Mouse (Mus musculus): Measurements from ENCODE around the gene Klk8. TPM values are rescaled to one million over a fixed set of nuclear protein-coding genes. Genes with fewer than 3 reads are reported as not detected.
A peak's percentile ranks its signal among the peaks of the same experiment; 100 is the strongest.

Gene Klk8
- 9.5 and 10.0 TPM in 2 replicates for polyA plus RNA-seq (2016; fragmentation: Nextera tagmentation; extraction: Ambion mirVana)

GRCm38 (mm10) chr7:43797333-43797769 is at the start of gene Klk8:
TSS of gene Klk8 (plus strand) at chr7:43797577.
- no peaks in the 10 kb centered on the region for H3K9me3 ChIP-seq (replicated peaks)
- peak within 1 kb of the TSS; percentile 62 for H3K4me3 ChIP-seq
- under 1% methylated on average over 28 of the region's 28 CpGs for WGBS
- H3K36me3 ChIP-seq, result no peaks in the 10 kb centered on the region
- peak; percentile 38 for DNase-seq (ENCODE audit: low spot score)
- peaks cover 43% of the 10 kb centered on the region for H3K27me3 ChIP-seq (ENCODE audit: low read depth, poor library complexity, severe bottlenecking)
- peaks cover 22% of the 10 kb centered on the region for H3K4me1 ChIP-seq
- no peak within 1 kb of the TSS for H3K27ac ChIP-seq (replicated peaks)

- Histone ChIP-seq H3K27ac (replicated peaks) (no peak overlapping the region), H3K9me3 (replicated peaks) (no peaks in the 10 kb centered on the region), H3K4me1 (no peaks in the 10 kb centered on the region), H3K4me3 (no peak overlapping the region), H3K36me3 (no peaks in the 10 kb centered on the region), H3K27me3 (ENCODE audit: low read depth, poor library complexity, severe bottlenecking) (no peaks in the 10 kb centered on the region)
- WGBS, result 48% methylated on average over 1 of the region's 1 CpGs
- DNase-seq (ENCODE audit: low spot score), result no peak
These were observed 49.6 kb upstream of the Klk8 start for GRCm38 (mm10) chr7:43747788-43748187.

DNA sequence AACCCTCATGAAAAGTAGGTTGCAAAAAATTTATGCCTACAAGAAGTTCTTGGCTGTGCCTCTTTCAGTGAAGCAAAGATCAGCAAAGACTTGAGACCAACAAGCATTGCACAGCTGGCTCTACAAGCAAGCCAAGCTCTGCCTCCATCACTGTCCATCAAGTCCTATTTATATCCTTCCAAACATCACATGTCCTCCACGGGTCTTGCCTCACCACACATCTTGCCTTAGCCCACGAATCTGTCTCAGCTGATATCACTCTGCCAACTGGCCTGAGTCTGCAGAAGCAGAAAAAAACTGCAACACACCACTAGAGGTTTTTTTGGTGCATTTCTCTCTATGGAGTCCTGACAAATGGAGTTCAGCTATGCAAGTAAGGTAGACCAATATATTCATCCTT is 44.6 kb upstream of the Klk8 start:
- Histone ChIP-seq H3K4me3 (no peak overlapping the region), H3K4me1 (no peaks in the 10 kb centered on the region), H3K27ac (replicated peaks) (no peak overlapping the region), H3K36me3 (no peaks in the 10 kb centered on the region), H3K9me3 (replicated peaks) (no peaks in the 10 kb centered on the region), H3K27me3 (ENCODE audit: low read depth, poor library complexity, severe bottlenecking) (no peaks in the 10 kb centered on the region)
- no peak for DNase-seq (ENCODE audit: low spot score)
- WGBS, result 70% methylated on average over 2 of the region's 2 CpGs

DNA sequence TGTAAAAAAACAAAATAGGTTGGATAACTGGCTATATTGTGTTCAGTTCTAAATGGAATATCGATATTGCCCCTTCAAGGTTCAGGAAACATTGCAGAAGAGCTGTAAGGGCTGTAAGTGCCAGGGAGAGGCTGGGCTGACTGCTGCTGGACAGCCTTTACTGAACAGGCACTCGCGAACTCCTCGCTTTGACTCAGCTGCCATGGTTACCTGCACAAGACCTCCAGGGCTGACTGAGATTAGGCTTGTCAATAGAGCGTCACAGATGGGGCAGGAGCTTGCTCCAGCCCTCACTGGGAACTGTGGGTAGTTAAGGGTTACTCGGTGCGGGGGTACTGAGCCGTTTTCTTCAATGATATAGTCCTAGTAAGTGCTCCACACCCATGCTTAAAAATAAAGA is 30.9 kb upstream of the Klk8 start:
- WGBS, result 38% methylated on average over 8 of the region's 8 CpGs
- Histone ChIP-seq H3K4me1 (peaks cover 4% of the 10 kb centered on the region), H3K36me3 (no peaks in the 10 kb centered on the region)

DNA sequence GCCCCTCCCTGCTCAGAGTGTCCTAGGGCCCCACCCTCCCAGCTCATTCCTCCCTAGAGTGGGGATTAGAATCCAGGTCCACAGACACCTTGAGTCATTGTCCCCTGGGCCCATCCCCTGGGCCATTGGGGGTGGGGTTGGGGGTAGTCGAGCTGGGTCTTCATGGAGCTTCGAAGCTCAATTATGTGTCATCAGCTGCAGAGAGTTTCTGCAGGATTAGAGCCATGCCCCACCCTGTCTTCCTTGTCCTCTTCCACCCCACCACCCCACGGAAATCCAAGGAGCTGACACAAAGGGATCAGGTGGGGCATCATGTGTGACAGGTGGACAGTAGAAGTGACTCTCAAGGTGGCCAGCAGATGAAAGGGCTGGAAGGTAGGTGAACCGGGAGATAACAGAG is 28.8 kb upstream of the Klk8 start, which contains the start of gene Klk12:
Gene Klk12, plus strand, starts transcription at position 301 of the 400 bp plus-strand sequence.
- peak; percentile 8 for DNase-seq (ENCODE audit: low spot score)
- H3K27me3 ChIP-seq (ENCODE audit: low read depth, poor library complexity, severe bottlenecking), result no peaks in the 10 kb centered on the region
- no peak within 1 kb of the TSS for H3K27ac ChIP-seq (replicated peaks)
- no peaks in the 10 kb centered on the region for H3K36me3 ChIP-seq
- H3K9me3 ChIP-seq (replicated peaks), result no peaks in the 10 kb centered on the region
- H3K4me3 ChIP-seq, result no peak within 1 kb of the TSS
- peaks cover 4% of the 10 kb centered on the region for H3K4me1 ChIP-seq
- WGBS, result 74% methylated on average over 4 of the region's 4 CpGs

More for the DNA sequence above, 30.9 kb upstream of the Klk8 start:
- Histone ChIP-seq H3K4me3 (no peak overlapping the region), H3K27ac (replicated peaks) (no peak overlapping the region), H3K27me3 (ENCODE audit: low read depth, poor library complexity, severe bottlenecking) (no peaks in the 10 kb centered on the region), H3K9me3 (replicated peaks) (no peaks in the 10 kb centered on the region)
- peak; percentile 20 for DNase-seq (ENCODE audit: low spot score)

- Histone ChIP-seq H3K4me1 (peaks cover 8% of the 10 kb centered on the region), H3K36me3 (no peaks in the 10 kb centered on the region), H3K27ac (replicated peaks) (no peak overlapping the region), H3K4me3 (no peak overlapping the region), H3K27me3 (ENCODE audit: low read depth, poor library complexity, severe bottlenecking) (no peaks in the 10 kb centered on the region), H3K9me3 (replicated peaks) (no peaks in the 10 kb centered on the region)
- WGBS, result 91% methylated on average over 8 of the region's 8 CpGs
- peak; percentile 6 for DNase-seq (ENCODE audit: low spot score)
These were observed 27.7 kb upstream of the Klk8 start for GRCm38 (mm10) chr7:43769636-43770035.

- H3K4me1 ChIP-seq, result peaks cover 19% of the 10 kb centered on the region
- no peak overlapping the region for H3K27ac ChIP-seq (replicated peaks)
- H3K27me3 ChIP-seq (ENCODE audit: low read depth, poor library complexity, severe bottlenecking), result no peaks in the 10 kb centered on the region
- 97% methylated on average over 10 of the region's 10 CpGs for WGBS
- no peak overlapping the region for H3K4me3 ChIP-seq
- H3K36me3 ChIP-seq, result no peaks in the 10 kb centered on the region
- H3K9me3 ChIP-seq (replicated peaks), result no peaks in the 10 kb centered on the region
- peak; percentile 9 for DNase-seq (ENCODE audit: low spot score)
These were observed 26.7 kb upstream of the Klk8 start for GRCm38 (mm10) chr7:43770701-43771100.

DNA sequence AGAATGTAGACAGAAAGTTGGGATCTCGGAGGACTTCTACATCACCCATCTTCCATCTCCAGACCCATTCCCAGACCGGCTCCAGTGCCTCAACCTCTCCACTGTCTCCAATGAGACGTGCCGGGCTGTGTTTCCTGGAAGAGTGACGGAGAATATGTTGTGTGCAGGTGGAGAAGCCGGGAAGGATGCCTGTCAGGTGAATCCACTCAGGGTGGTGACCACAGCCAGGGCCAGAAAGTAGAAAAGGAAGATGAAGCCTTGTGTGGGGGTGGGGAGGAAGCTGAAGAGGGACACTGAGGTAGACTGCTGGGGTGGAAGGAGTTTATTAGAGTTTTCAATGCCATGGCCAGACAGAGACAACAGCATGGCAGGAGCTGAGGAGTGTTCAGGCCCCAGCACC is 25.5 kb upstream of the Klk8 start:
- Histone ChIP-seq H3K4me3 (no peak overlapping the region), H3K27ac (replicated peaks) (no peak overlapping the region), H3K36me3 (no peaks in the 10 kb centered on the region), H3K4me1 (peaks cover 17% of the 10 kb centered on the region), H3K9me3 (replicated peaks) (no peaks in the 10 kb centered on the region), H3K27me3 (ENCODE audit: low read depth, poor library complexity, severe bottlenecking) (no peaks in the 10 kb centered on the region)
- WGBS, result 97% methylated on average over 6 of the region's 6 CpGs
- DNase-seq (ENCODE audit: low spot score), result peak; percentile 9

DNA sequence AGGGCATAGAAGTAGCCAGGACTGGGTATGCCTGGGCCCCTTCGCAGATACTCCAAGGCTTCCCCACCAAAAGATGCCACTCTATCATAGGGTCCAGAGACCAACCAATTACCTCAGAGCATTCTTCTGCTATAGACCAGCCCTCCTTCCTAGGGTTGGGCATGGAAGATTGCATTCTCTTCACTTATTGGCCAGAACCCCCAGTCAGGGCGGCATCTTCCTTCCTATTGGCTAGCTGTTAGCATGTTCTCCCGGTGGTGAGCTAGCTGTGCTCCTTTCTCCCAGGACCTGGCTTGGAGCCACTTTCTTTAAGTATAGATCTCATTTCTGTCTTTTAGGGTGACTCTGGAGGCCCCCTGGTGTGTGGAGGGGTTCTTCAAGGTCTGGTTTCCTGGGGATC is 24.5 kb upstream of the Klk8 start:
- Histone ChIP-seq H3K27me3 (ENCODE audit: low read depth, poor library complexity, severe bottlenecking) (no peaks in the 10 kb centered on the region), H3K4me3 (no peak overlapping the region), H3K36me3 (no peaks in the 10 kb centered on the region), H3K27ac (replicated peaks) (no peak overlapping the region), H3K4me1 (peaks cover 17% of the 10 kb centered on the region), H3K9me3 (replicated peaks) (no peaks in the 10 kb centered on the region)
- DNase-seq (ENCODE audit: low spot score), result peak; percentile 5
- WGBS, result 82% methylated on average over 3 of the region's 3 CpGs

- H3K27ac ChIP-seq (replicated peaks), result peak within 1 kb of the TSS; percentile 85
- H3K4me3 ChIP-seq, result no peak within 1 kb of the TSS
- WGBS, result 89% methylated on average over 5 of the region's 5 CpGs
- H3K9me3 ChIP-seq (replicated peaks), result no peaks in the 10 kb centered on the region
- no peaks in the 10 kb centered on the region for H3K36me3 ChIP-seq
- H3K4me1 ChIP-seq, result peaks cover 17% of the 10 kb centered on the region
- no peak for DNase-seq (ENCODE audit: low spot score)
- H3K27me3 ChIP-seq (ENCODE audit: low read depth, poor library complexity, severe bottlenecking), result no peaks in the 10 kb centered on the region
These were observed 23.0 kb upstream of the Klk8 start, which contains the start of gene Klk11 for GRCm38 (mm10) chr7:43774364-43774763. TSS of gene Klk11 (plus strand) at chr7:43774604.

GRCm38 (mm10) chr7:43774802-43775201 is 22.6 kb upstream of the Klk8 start:
- Histone ChIP-seq H3K4me1 (peaks cover 17% of the 10 kb centered on the region), H3K4me3 (no peak overlapping the region), H3K36me3 (no peaks in the 10 kb centered on the region), H3K27me3 (ENCODE audit: low read depth, poor library complexity, severe bottlenecking) (no peaks in the 10 kb centered on the region), H3K9me3 (replicated peaks) (no peaks in the 10 kb centered on the region), H3K27ac (replicated peaks) (peak overlapping the region; percentile 85)
- 40% methylated on average over 6 of the region's 6 CpGs for WGBS
- peak; percentile 12 for DNase-seq (ENCODE audit: low spot score)

DNA sequence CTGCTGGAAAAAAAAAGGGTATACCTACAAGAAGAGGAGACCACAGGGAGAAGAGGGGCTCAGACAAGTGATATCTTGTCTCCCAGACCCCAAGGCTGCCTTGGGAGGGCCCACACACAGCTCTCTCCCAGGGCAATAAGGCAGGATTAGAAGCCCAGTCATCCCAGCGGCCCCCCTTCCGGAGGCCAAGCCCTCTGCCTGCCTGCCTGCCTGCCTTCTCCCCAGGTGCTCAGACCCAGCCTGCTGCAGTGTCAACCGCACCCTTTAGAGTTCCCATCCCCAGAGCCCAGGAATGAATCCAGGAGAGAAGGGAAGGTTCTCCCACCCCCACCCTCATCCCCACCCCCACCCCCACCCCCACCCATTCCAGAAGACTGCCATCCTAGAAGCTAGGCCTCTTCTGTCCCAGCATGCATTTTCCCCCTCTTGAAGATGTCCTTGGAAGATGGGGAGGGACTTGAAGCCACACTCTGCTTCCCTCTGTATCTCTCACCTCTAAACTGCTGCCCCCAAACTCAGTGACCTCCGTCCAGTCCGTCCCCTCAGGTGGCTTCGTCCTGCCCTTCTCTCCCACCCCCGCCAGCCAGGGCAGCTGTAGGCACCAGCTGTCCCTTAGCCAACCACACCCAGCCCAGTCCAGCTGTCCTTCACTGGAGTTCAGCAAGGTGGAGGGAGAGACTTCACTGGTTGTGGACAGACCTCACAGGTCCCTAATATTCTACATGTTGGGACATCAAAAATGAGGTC is 21.9 kb upstream of the Klk8 start:
- Histone ChIP-seq H3K27me3 (ENCODE audit: low read depth, poor library complexity, severe bottlenecking) (no peaks in the 10 kb centered on the region), H3K27ac (replicated peaks) (peak overlapping the region; percentile 85), H3K4me3 (no peak overlapping the region), H3K4me1 (peaks cover 17% of the 10 kb centered on the region), H3K9me3 (replicated peaks) (no peaks in the 10 kb centered on the region), H3K36me3 (no peaks in the 10 kb centered on the region)
- peak; percentile 11 for DNase-seq (ENCODE audit: low spot score)
- WGBS, result 51% methylated on average over 7 of the region's 7 CpGs

- Histone ChIP-seq H3K27me3 (ENCODE audit: low read depth, poor library complexity, severe bottlenecking) (peaks cover 3% of the 10 kb centered on the region; the same call in 1 of the 2 replicates), H3K4me3 (no peak overlapping the region), H3K9me3 (replicated peaks) (no peaks in the 10 kb centered on the region), H3K27ac (replicated peaks) (no peak overlapping the region), H3K4me1 (peaks cover 17% of the 10 kb centered on the region), H3K36me3 (no peaks in the 10 kb centered on the region)
- 79% methylated on average over 5 of the region's 5 CpGs for WGBS
- no peak for DNase-seq (ENCODE audit: low spot score)
These were observed 20.9 kb upstream of the Klk8 start for GRCm38 (mm10) chr7:43776506-43776905.

All from midbrain, embryonic 10.5 days (tissue).